Mouse (Mus musculus) stomach, postnatal 0 days (tissue): ENCODE data around the gene Gabrg3. TPM values are rescaled to one million over a fixed set of nuclear protein-coding genes. Genes with fewer than 3 reads are reported as not detected.

Source experiments
- ATAC-seq: fragments of 200-750 bp; cut with Nextera tagmentation; 2 replicates; pipeline ENCODE4 v1.8.0; 2017; ENCODE audit not compliant: low FRiP score, low TSS enrichment
- DNase-seq: peaks from one replicate; pipeline ENCODE4 v3.0.0-alpha.2; 2016; ENCODE audit warnings: low spot score
- H3K27ac ChIP-seq: fragments of 300-500 bp; sonication (generic); replicated peaks from 2 replicates; pipeline ENCODE4 v1.5.1; 2014; ENCODE audit warnings: mild to moderate bottlenecking, control low read depth
- H3K27me3 ChIP-seq: fragments of 300-500 bp; sonication (generic); 2 replicates; pipeline ENCODE4 v1.6.1; 2014; ENCODE audit warnings: low read length; ENCODE audit not compliant: control insufficient read depth, insufficient read depth
- H3K36me3 ChIP-seq: fragments of 300-500 bp; sonication (generic); 2 replicates; pipeline ENCODE4 v1.6.1; 2014; ENCODE audit warnings: low read length, mixed read lengths; ENCODE audit not compliant: control insufficient read depth, insufficient read depth
- H3K4me1 ChIP-seq: fragments of 300-500 bp; sonication (generic); replicated peaks from 2 replicates; pipeline ENCODE4 v1.6.1; 2014; ENCODE audit warnings: antibody characterized with exemption; ENCODE audit not compliant: control insufficient read depth, insufficient read depth
- H3K4me2 ChIP-seq: fragments of 300-500 bp; sonication (generic); replicated peaks from 2 replicates; pipeline ENCODE4 v1.6.1; 2014; ENCODE audit warnings: low read depth, mild to moderate bottlenecking, control low read depth, moderate library complexity
- H3K4me3 ChIP-seq: fragments of 300-500 bp; sonication (generic); 2 replicates; pipeline ENCODE4 v1.5.1; 2014; ENCODE audit warnings: low read depth, low read length, control low read depth
- H3K9ac ChIP-seq: fragments of 300-500 bp; sonication (generic); 2 replicates; pipeline ENCODE4 v1.6.1; 2014; ENCODE audit warnings: mild to moderate bottlenecking, low read length, control low read depth, mixed read lengths
- H3K9me3 ChIP-seq: fragments of 300-500 bp; sonication (generic); 2 replicates; pipeline ENCODE4 v1.6.1; 2016; ENCODE audit warnings: low read length; ENCODE audit not compliant: control insufficient read depth
- CTCF ChIP-seq: IDR thresholded peaks from 2 replicates; pipeline ENCODE4 v1.5.1; 2016; ENCODE audit warnings: antibody characterized with exemption, low read depth, mild to moderate bottlenecking, moderate library complexity
- EP300 ChIP-seq: optimal IDR thresholded peaks from 2 replicates; pipeline ENCODE3; 2016; ENCODE audit warnings: antibody characterized with exemption
- WGBS: fragments of 180-500 bp; shearing (Covaris S2); extraction: QIAGEN DNeasy Blood & Tissue Kit; methylation state at CpG from one replicate; pipeline ENCODE4 v1.1.7; 2014; 5-methylcytosine and 5-hydroxymethylcytosine counted together
- polyA plus RNA-seq: library from polyadenylated mRNA; unstranded; fragments of >200 nt; fragmentation: Nextera tagmentation; extraction: Ambion mirVana; gene quantifications from 2 replicates; pipeline ENCODE4 v1.2.1, GENCODE M21; 2015

Gabrg3 gene
- polyA plus RNA-seq, 1 experiment from 2014 or later: 0.56 TPM

GRCm38 (mm10) chr7:56914862-56915261, 472.1 kb downstream of the Gabrg3 start:
- no peak overlapping the region for H3K9ac ChIP-seq
- TF ChIP-seq CTCF (no peak), EP300 (no peak)
- H3K4me3 ChIP-seq: no peak overlapping the region
- H3K36me3 ChIP-seq: no peaks in the 10 kb centered on the region
- H3K9me3 ChIP-seq: no peaks in the 10 kb centered on the region
- H3K4me2 ChIP-seq: no peak overlapping the region
- no peaks in the 10 kb centered on the region for H3K4me1 ChIP-seq
- ATAC-seq: no peak
- no peaks in the 10 kb centered on the region for H3K27me3 ChIP-seq
- H3K27ac ChIP-seq: no peak overlapping the region
- DNase-seq: no peak
- whole genome bisulfite sequencing: 84% methylated on average over 2 of the region's 2 CpGs

DNA sequence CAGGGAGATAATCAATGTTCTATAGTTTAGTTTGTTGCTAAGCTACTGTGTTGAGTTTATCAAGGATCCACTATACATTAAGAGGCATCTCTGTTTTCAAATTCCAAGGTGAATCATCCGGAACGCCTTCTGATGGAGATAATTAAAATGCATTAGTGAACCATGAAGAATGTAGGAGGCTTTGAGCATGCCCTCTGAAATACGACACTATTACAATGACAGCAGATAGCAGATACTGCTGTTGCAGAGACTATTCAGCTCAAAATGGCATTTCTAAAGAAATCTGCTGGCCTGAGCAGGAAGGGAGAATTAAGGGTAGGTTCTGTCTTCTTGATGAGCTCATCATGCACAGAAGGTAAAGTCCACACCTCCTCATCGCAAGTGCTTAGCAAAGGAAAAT, 487.2 kb downstream of the Gabrg3 start:
- Histone ChIP-seq H3K9me3 (no peaks in the 10 kb centered on the region), H3K27ac (no peak overlapping the region), H3K4me3 (no peak overlapping the region), H3K9ac (no peak overlapping the region), H3K4me1 (no peaks in the 10 kb centered on the region), H3K4me2 (no peak overlapping the region), H3K27me3 (no peaks in the 10 kb centered on the region), H3K36me3 (no peaks in the 10 kb centered on the region)
- 62% methylated on average over 4 of the region's 4 CpGs for WGBS
- TF ChIP-seq EP300: no peak
- TF ChIP-seq CTCF: no peak
- ATAC-seq (no peak), DNase-seq (no peak)

GRCm38 (mm10) chr7:56867314-56868075, 519.5 kb downstream of the Gabrg3 start:
- TF ChIP-seq EP300 (no peak), CTCF (no peak)
- ATAC-seq (no peak), DNase-seq (no peak)
- Histone ChIP-seq H3K36me3 (no peaks in the 10 kb centered on the region), H3K4me1 (no peaks in the 10 kb centered on the region), H3K9me3 (no peaks in the 10 kb centered on the region), H3K27ac (no peak overlapping the region), H3K4me3 (no peak overlapping the region), H3K27me3 (no peaks in the 10 kb centered on the region), H3K4me2 (no peak overlapping the region), H3K9ac (no peak overlapping the region)
- 49% methylated on average over 1 of the region's 1 CpGs for WGBS

DNA sequence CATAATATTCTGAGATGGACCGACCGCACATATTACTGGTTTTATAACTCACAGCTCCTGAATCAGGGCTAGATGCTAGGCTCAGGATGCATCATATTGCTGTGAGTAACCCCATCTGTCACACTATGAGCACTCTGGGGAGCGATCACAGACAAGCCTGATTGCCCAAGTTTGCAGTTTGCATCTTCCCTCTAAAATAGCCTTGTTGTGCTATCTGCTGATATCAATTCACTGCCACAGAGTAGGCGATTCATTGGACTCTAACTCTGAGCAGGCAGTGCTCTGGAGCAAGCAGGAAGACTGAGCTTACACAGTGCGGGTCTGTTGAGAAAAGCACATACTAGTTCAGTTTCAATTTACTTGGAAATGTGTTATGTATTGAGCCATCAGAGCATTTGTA, 543.4 kb downstream of the Gabrg3 start:
- WGBS: 82% methylated on average over 5 of the region's 5 CpGs
- Histone ChIP-seq H3K9ac (no peak overlapping the region), H3K9me3 (no peaks in the 10 kb centered on the region), H3K27ac (no peak overlapping the region), H3K27me3 (no peaks in the 10 kb centered on the region), H3K4me2 (no peak overlapping the region), H3K4me3 (no peak overlapping the region), H3K36me3 (no peaks in the 10 kb centered on the region), H3K4me1 (no peaks in the 10 kb centered on the region)
- DNase-seq: no peak
- TF ChIP-seq CTCF (no peak), EP300 (no peak)
- ATAC-seq: no peak

DNA sequence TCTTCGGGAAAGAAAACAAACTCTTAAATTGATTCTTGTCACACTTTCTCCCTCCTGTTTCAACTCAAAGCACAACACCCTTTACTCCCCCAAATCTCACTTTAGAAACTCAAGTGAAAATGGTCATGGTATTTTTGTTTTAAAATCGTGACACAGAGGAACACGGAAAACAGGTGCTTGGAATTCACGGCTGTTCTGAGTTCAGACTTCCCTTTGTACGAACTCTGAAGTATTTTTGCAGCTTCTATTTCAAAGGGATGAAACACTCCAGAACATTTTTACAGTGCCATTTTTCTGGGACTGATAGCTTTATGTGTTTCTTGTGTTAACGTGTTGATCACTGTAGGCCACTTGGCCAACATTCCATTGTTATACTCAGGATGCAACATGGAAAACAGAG, 561.5 kb downstream of the Gabrg3 start:
- H3K27me3 ChIP-seq: no peaks in the 10 kb centered on the region
- TF ChIP-seq EP300: no peak
- no peak for TF ChIP-seq CTCF
- H3K27ac ChIP-seq: no peak overlapping the region
- H3K36me3 ChIP-seq: no peaks in the 10 kb centered on the region
- no peaks in the 10 kb centered on the region for H3K4me1 ChIP-seq
- H3K9me3 ChIP-seq: no peaks in the 10 kb centered on the region
- no peak overlapping the region for H3K4me2 ChIP-seq
- no peak for ATAC-seq
- 77% methylated on average over 6 of the region's 6 CpGs for WGBS
- DNase-seq: no peak
- H3K9ac ChIP-seq: no peak overlapping the region
- H3K4me3 ChIP-seq: no peak overlapping the region

GRCm38 (mm10) chr7:56801841-56802240, 585.1 kb downstream of the Gabrg3 start:
- H3K4me2 ChIP-seq: no peak overlapping the region
- WGBS: 89% methylated on average over 1 of the region's 1 CpGs
- H3K27me3 ChIP-seq: no peaks in the 10 kb centered on the region
- no peaks in the 10 kb centered on the region for H3K4me1 ChIP-seq
- no peak for TF ChIP-seq CTCF
- no peak for TF ChIP-seq EP300
- H3K27ac ChIP-seq: no peak overlapping the region
- H3K36me3 ChIP-seq: no peaks in the 10 kb centered on the region
- ATAC-seq: no peak
- H3K9me3 ChIP-seq: no peaks in the 10 kb centered on the region
- H3K9ac ChIP-seq: no peak overlapping the region
- DNase-seq: no peak
- no peak overlapping the region for H3K4me3 ChIP-seq
